Comparison of ENCODE assay signal across 7 mouse cellular contexts in genomic region chr16:44558471-44559329, GRCm38 (mm10). TPM values are rescaled to one million over a fixed set of nuclear protein-coding genes. Genes with fewer than 3 reads are reported as not detected.
DNase-seq lines count a peak whose midpoint lies in the region; ATAC-seq and TF ChIP-seq lines count a peak whose summit lies in the region.

Gene Boc (minus strand): TSS chr16:44558897.

- DNase-seq in adrenal gland, postnatal 36 days = peak; percentile 87 to 92
- peak; percentile 83 for DNase-seq in embryonic facial prominence, embryonic 10.5 days (ENCODE audit: low spot score)
- DNase-seq in heart, adult 11 months = peak; percentile 97
- peak; percentile 86 for DNase-seq in limb, embryonic 11.5 days (ENCODE audit: low spot score)
- peak; percentile 97 for DNase-seq in midbrain, embryonic 11.5 days (ENCODE audit: low spot score, missing footprints)
- peak; percentile 69 for DNase-seq in skeletal muscle tissue, adult 2 months (ENCODE audit: low read depth, low spot score)

- H3K36me3 ChIP-seq in embryonic facial prominence, embryonic 10.5 days (replicated peaks) = 0 out of 2 replicates have a peak, but pooled peaks cover 2% of the 10 kb centered on the region
- H3K36me3 ChIP-seq in intestine, postnatal 0 days (ENCODE audit: control insufficient read depth, insufficient read depth) = no peaks in the 10 kb centered on the region
- no peaks in the 10 kb centered on the region for H3K36me3 ChIP-seq in limb, embryonic 11.5 days (ENCODE audit: control insufficient read depth, insufficient read depth, low read length)
- peaks cover 2% of the 10 kb centered on the region; the same call in 1 of the 2 replicates for H3K36me3 ChIP-seq in midbrain, embryonic 11.5 days (ENCODE audit: control insufficient read depth, insufficient read depth, low read length)

- TF ChIP-seq CTCF in intestine, postnatal 0 days (IDR thresholded peaks at IDR 0.05; ENCODE audit: low read depth) = no peak

- H3K9me3 ChIP-seq in embryonic facial prominence, embryonic 10.5 days = no peaks in the 10 kb centered on the region
- H3K9me3 ChIP-seq in intestine, postnatal 0 days (ENCODE audit: control insufficient read depth) = no peaks in the 10 kb centered on the region
- H3K9me3 ChIP-seq in limb, embryonic 11.5 days (ENCODE audit: control insufficient read depth, low read length) = no peaks in the 10 kb centered on the region
- H3K9me3 ChIP-seq in midbrain, embryonic 11.5 days (ENCODE audit: control insufficient read depth, low read length) = no peaks in the 10 kb centered on the region

- peak within 1 kb of the TSS; percentile 96 for H3K27ac ChIP-seq in embryonic facial prominence, embryonic 10.5 days (replicated peaks)
- H3K27ac ChIP-seq in intestine, postnatal 0 days (ENCODE audit: low read depth, low read length) = peak within 1 kb of the TSS; percentile 73
- peak within 1 kb of the TSS; percentile 95 for H3K27ac ChIP-seq in limb, embryonic 11.5 days (replicated peaks; ENCODE audit: low read depth, low read length)
- peak within 1 kb of the TSS; percentile 91 for H3K27ac ChIP-seq in midbrain, embryonic 11.5 days (ENCODE audit: low read depth, low read length)

- peaks cover 3% of the 10 kb centered on the region; the same call in 1 of the 2 replicates for H3K27me3 ChIP-seq in embryonic facial prominence, embryonic 10.5 days (replicated peaks; ENCODE audit: low read depth, poor library complexity, severe bottlenecking)
- no peaks in the 10 kb centered on the region for H3K27me3 ChIP-seq in intestine, postnatal 0 days (replicated peaks; ENCODE audit: control insufficient read depth, insufficient read depth, low read length)
- no peaks in the 10 kb centered on the region for H3K27me3 ChIP-seq in limb, embryonic 11.5 days (ENCODE audit: control insufficient read depth, insufficient read depth, low read length)
- H3K27me3 ChIP-seq in midbrain, embryonic 11.5 days (ENCODE audit: control insufficient read depth, insufficient read depth, low read length) = no peaks in the 10 kb centered on the region

- peak within 1 kb of the TSS; percentile 90 for H3K4me3 ChIP-seq in embryonic facial prominence, embryonic 10.5 days
- peak within 1 kb of the TSS; percentile 78 for H3K4me3 ChIP-seq in intestine, postnatal 0 days (ENCODE audit: low read depth, low read length)
- H3K4me3 ChIP-seq in limb, embryonic 11.5 days (ENCODE audit: low read depth, low read length) = peak within 1 kb of the TSS; percentile 98
- H3K4me3 ChIP-seq in midbrain, embryonic 11.5 days (ENCODE audit: low read depth, low read length) = peak within 1 kb of the TSS; percentile 80

- H3K4me2 ChIP-seq in intestine, postnatal 0 days (replicated peaks; ENCODE audit: low read depth) = peak within 1 kb of the TSS; percentile 96
- peak within 1 kb of the TSS; percentile 54 for H3K4me2 ChIP-seq in limb, embryonic 11.5 days (ENCODE audit: low read depth, severe bottlenecking)
- peak within 1 kb of the TSS; percentile 63 for H3K4me2 ChIP-seq in midbrain, embryonic 11.5 days

- WGBS in embryonic facial prominence, embryonic 10.5 days = under 1% methylated on average over 46 of the region's 46 CpGs
- WGBS in intestine, postnatal 0 days = under 1% methylated on average over 45 of the region's 46 CpGs
- under 1% methylated on average over 45 of the region's 46 CpGs for WGBS in limb, embryonic 11.5 days
- under 1% methylated on average over 42 of the region's 46 CpGs for WGBS in midbrain, embryonic 11.5 days

- H3K9ac ChIP-seq in intestine, postnatal 0 days (ENCODE audit: low read depth, low read length) = peak within 1 kb of the TSS; percentile 69
- peak within 1 kb of the TSS; percentile 99 for H3K9ac ChIP-seq in limb, embryonic 11.5 days (ENCODE audit: low read length)
- peak within 1 kb of the TSS; percentile 96 for H3K9ac ChIP-seq in midbrain, embryonic 11.5 days (ENCODE audit: low read length)

- peaks cover 51% of the 10 kb centered on the region for H3K4me1 ChIP-seq in embryonic facial prominence, embryonic 10.5 days
- no peaks in the 10 kb centered on the region for H3K4me1 ChIP-seq in intestine, postnatal 0 days (replicated peaks; ENCODE audit: control insufficient read depth, insufficient read depth, low read length)
- H3K4me1 ChIP-seq in limb, embryonic 11.5 days (ENCODE audit: control insufficient read depth, insufficient read depth, low read length) = peaks cover 7% of the 10 kb centered on the region
- H3K4me1 ChIP-seq in midbrain, embryonic 11.5 days (ENCODE audit: control insufficient read depth, insufficient read depth, low read length) = peaks cover 28% of the 10 kb centered on the region

- peak; percentile 39 for ATAC-seq in intestine, postnatal 0 days
- peak; percentile 76 for ATAC-seq in limb, embryonic 11.5 days (ENCODE audit: insufficient number of reproducible peaks, low FRiP score, low TSS enrichment, low read depth)
- ATAC-seq in midbrain, embryonic 11.5 days (ENCODE audit: low FRiP score) = peak; percentile 78

RNA-seq across cellular contexts. Expression of gene Boc, which starts in this region (rescaled TPM):
- total RNA-seq in adrenal gland, postnatal 36 days (2021) = 10 to 100 TPM; 42.4 to 82.2 TPM
- polyA plus RNA-seq in embryonic facial prominence, embryonic 10.5 days (2016; fragmentation: Nextera tagmentation; extraction: Ambion mirVana) = 14.2 and 14.3 TPM in 2 replicates
- polyA plus RNA-seq in intestine, postnatal 0 days (2015; fragmentation: Nextera tagmentation; extraction: Ambion mirVana) = 3.1 and 3.6 TPM in 2 replicates
- 39.3 and 41.9 TPM in 2 replicates for polyA plus RNA-seq in limb, embryonic 11.5 days (2014; fragmentation: Nextera tagmentation; extraction: Ambion mirVana)
- polyA plus RNA-seq in midbrain, embryonic 11.5 days (2014; fragmentation: Nextera tagmentation; extraction: Ambion mirVana) = 37.8 and 44.7 TPM in 2 replicates

Comparison
In these comparisons a context has a peak if more than half of its experiments do, and no peak if none do; other contexts are left out.
1. Peak in every context shown above with its lines: DNase-seq, ATAC-seq, H3K4me3 ChIP-seq and H3K27ac ChIP-seq.